Mouse (Mus musculus) testis, adult 2 months (tissue): ENCODE measurements around the gene Grk1.

Experiments
- CTCF ChIP-seq: fragments of 200-500 bp; IDR thresholded peaks from 2 replicates; pipeline ENCODE4 v1.5.1; 2012; ENCODE audit warnings: low read depth, mild to moderate bottlenecking, inconsistent platforms, low read length, moderate library complexity; ENCODE audit not compliant: control insufficient read depth, insufficient read depth, insufficient replicate concordance
- POLR2A ChIP-seq: fragments of 200-500 bp; IDR thresholded peaks from 2 replicates; pipeline ENCODE4 v1.6.1; 2012; ENCODE audit warnings: low read depth, mild to moderate bottlenecking, inconsistent platforms, low read length, moderate library complexity; ENCODE audit not compliant: control insufficient read depth

DNA sequence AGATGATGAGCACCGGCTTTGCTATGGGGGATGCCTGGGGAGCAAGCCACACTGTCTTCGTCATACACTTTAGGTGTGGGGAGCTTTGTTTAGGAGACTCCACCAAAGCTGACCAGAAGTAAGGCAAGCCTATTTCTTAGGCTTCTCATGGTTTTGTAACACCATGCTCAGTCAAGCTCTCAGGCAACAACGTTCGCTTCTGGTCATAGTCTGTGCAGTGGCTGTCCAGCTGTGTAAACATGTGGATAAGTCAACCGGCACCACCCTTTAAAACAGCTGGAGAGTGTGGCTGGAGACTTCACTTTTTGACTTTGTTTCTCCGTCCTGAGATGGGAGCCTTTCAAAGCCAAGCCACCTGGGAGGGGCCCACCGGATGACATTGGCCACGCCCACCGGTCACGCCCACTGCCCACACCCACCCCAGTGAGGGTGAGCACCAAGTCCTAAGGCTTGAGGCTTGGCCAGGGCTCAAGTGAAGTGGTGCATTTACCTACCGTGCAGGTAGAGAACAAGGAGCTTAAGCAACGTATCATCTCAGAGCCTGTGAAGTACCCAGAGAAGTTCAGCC, 9.0 kb downstream of the Grk1 start:
- TF ChIP-seq CTCF: no peak
- TF ChIP-seq POLR2A: no peak
